Mouse (Mus musculus): ENCODE measurements around the gene Itgb6. TPM values are rescaled to one million over a fixed set of nuclear protein-coding genes. Genes with fewer than 3 reads are reported as not detected.

Gene Itgb6
- total and polyA plus RNA-seq, 3 experiments = not detected

DNA sequence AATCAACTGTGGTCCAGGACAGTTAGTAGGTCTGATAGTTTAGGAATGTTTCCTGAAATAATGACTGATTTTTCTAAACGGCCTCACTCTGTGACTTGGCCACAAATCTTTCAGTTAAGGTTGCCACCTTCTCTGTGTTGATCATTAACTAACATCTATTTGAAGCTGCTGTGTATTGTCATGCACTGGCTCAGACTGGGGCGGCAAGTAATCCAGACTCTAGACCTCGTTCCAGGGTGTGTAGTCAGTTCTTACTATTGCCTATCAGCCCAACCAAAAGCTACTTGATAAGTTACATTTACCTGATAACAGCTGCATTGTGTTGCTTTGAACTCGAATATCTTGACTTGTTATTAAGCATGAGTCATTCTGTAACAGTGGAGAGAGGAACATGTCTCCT is 67.6 kb downstream of the Itgb6 start:
- no peaks in the 10 kb centered on the region for H3K9me3 ChIP-seq (replicated peaks; ENCODE audit: low read length)
- no peak overlapping the region for H3K4me3 ChIP-seq (replicated peaks in 1 of 3; ENCODE audit: low read depth in 2 of 3, low read length in 2 of 3, poor library complexity in 1 of 3)
- TF ChIP-seq KAT2A (IDR thresholded peaks at IDR 0.05; ENCODE audit: insufficient replicate concordance, low read length) = no peak
- no peak for TF ChIP-seq CHD1 (IDR thresholded peaks at IDR 0.05; ENCODE audit: low read depth, low read length)
- TF ChIP-seq MEF2A (IDR thresholded peaks at IDR 0.05; ENCODE audit: borderline replicate concordance, low read depth, low read length) = no peak
- no peak for TF ChIP-seq USF1 (IDR thresholded peaks at IDR 0.05; ENCODE audit: low read depth, low read length)
- TF ChIP-seq MXI1 (IDR thresholded peaks at IDR 0.05; ENCODE audit: low read depth, low read length) = no peak
- TF ChIP-seq ZC3H11A (IDR thresholded peaks at IDR 0.05; ENCODE audit: low read depth, low read length) = no peak
- TF ChIP-seq IRF4 (IDR thresholded peaks at IDR 0.05; ENCODE audit: low read depth, low read length) = no peak
- no peak for TF ChIP-seq POLR2A (IDR thresholded peaks at IDR 0.05; ENCODE audit: low read depth, low read length)
- H3K4me1 ChIP-seq (ENCODE audit: control insufficient read depth in 1 of 2, insufficient read depth in 2 of 2) = no peaks in the 10 kb centered on the region
- H3K79me2 ChIP-seq (replicated peaks; ENCODE audit: control insufficient read depth, extremely low read depth, insufficient read depth, poor library complexity, severe bottlenecking) = no peaks in the 10 kb centered on the region
- no peak for DNase-seq (ENCODE audit: extremely low read depth)
- in situ Hi-C loops (cut with MboI; ENCODE audit: low pct_ligation_motif_present, low pct_unique_long_range_greater_than_20kb, low sequenced_read_pairs) = no loop called here
- no peak overlapping the region for H3K27ac ChIP-seq (ENCODE audit: insufficient read depth, low read depth)
- H3K4me2 ChIP-seq (ENCODE audit: insufficient read depth, low read depth, poor library complexity, severe bottlenecking) = no peak overlapping the region
- dilution Hi-C loops (cut with MboI; ENCODE audit: extremely low pct_ligation_motif_present, extremely low pct_unique_long_range_greater_than_20kb, low sequenced_read_pairs) = no loop called here
- H3K36me3 ChIP-seq (replicated peaks in 1 of 2; ENCODE audit: control insufficient read depth in 1 of 2, insufficient read depth in 1 of 2, low read length in 1 of 2) = no peaks in the 10 kb centered on the region
- H3K9ac ChIP-seq (ENCODE audit: insufficient read depth, low read depth) = no peak overlapping the region
- no peaks in the 10 kb centered on the region for H3K27me3 ChIP-seq (replicated peaks)

DNA sequence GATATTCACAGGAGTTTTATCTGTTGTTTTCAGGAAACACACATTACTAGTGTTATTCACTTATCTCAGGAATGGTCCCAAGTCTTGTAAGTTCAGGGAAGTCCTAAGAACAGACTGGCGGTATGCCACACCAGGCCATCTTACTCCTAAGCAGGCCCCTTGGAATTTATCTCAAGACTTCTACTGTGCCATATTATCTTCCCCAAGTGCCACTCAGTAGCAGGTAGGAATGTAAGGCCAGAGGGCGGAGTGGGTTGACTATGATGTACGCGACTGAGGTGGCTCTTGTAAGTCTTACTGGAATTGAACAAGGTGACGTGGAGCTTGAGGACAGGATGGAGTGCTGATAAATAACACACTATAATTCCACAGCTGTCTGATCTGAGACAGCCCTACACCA is 72.3 kb downstream of the Itgb6 start:
- Histone ChIP-seq H3K9ac (ENCODE audit: insufficient read depth, low read depth) (no peak overlapping the region), H3K36me3 (replicated peaks in 1 of 2; ENCODE audit: control insufficient read depth in 1 of 2, insufficient read depth in 1 of 2, low read length in 1 of 2) (no peaks in the 10 kb centered on the region), H3K79me2 (replicated peaks; ENCODE audit: control insufficient read depth, extremely low read depth, insufficient read depth, poor library complexity, severe bottlenecking) (no peaks in the 10 kb centered on the region), H3K9me3 (replicated peaks; ENCODE audit: low read length) (no peaks in the 10 kb centered on the region), H3K4me3 (replicated peaks in 1 of 3; ENCODE audit: low read depth in 2 of 3, low read length in 2 of 3, poor library complexity in 1 of 3) (no peak overlapping the region), H3K27ac (ENCODE audit: insufficient read depth, low read depth) (no peak overlapping the region), H3K4me1 (ENCODE audit: control insufficient read depth in 1 of 2, insufficient read depth in 2 of 2) (no peaks in the 10 kb centered on the region), H3K27me3 (replicated peaks) (no peaks in the 10 kb centered on the region), H3K4me2 (ENCODE audit: insufficient read depth, low read depth, poor library complexity, severe bottlenecking) (no peak overlapping the region)
- no peak for DNase-seq (ENCODE audit: extremely low read depth)
- dilution Hi-C loops (cut with MboI; ENCODE audit: extremely low pct_ligation_motif_present, extremely low pct_unique_long_range_greater_than_20kb, low sequenced_read_pairs) (no loop called here), in situ Hi-C loops (cut with MboI; ENCODE audit: low pct_ligation_motif_present, low pct_unique_long_range_greater_than_20kb, low sequenced_read_pairs) (no loop called here)
- TF ChIP-seq MAFK (IDR thresholded peaks at IDR 0.05; ENCODE audit: insufficient replicate concordance, low read length) = no peak
- no peak for TF ChIP-seq RCOR1 (conservative IDR thresholded peaks at IDR 0.05; ENCODE audit: low read depth, low read length)
- no peak for TF ChIP-seq NELFE (IDR thresholded peaks at IDR 0.05; ENCODE audit: low read depth, low read length)
- TF ChIP-seq BHLHE40 (IDR thresholded peaks at IDR 0.05; ENCODE audit: low read depth, low read length) = no peak
- no peak for TF ChIP-seq HCFC1 (IDR thresholded peaks at IDR 0.05; ENCODE audit: low read depth, low read length)
- no peak for TF ChIP-seq EP300 (IDR thresholded peaks at IDR 0.05; ENCODE audit: low read length)
- no peak for TF ChIP-seq KAT2A (IDR thresholded peaks at IDR 0.05; ENCODE audit: insufficient replicate concordance, low read length)
- TF ChIP-seq MEF2A (IDR thresholded peaks at IDR 0.05; ENCODE audit: borderline replicate concordance, low read depth, low read length) = no peak
- TF ChIP-seq ZKSCAN1 (IDR thresholded peaks at IDR 0.05; ENCODE audit: borderline replicate concordance, low read depth, low read length) = no peak
- no peak for TF ChIP-seq POLR2AphosphoS2 (IDR thresholded peaks at IDR 0.05; ENCODE audit: low read depth, low read length)
- no peak for TF ChIP-seq CHD2 (IDR thresholded peaks at IDR 0.05; ENCODE audit: low read length)
- TF ChIP-seq PAX5 (IDR thresholded peaks at IDR 0.05; ENCODE audit: low read length) = no peak
- no peak for TF ChIP-seq CHD1 (IDR thresholded peaks at IDR 0.05; ENCODE audit: low read depth, low read length)

All from CH12.LX (cell line).